Mouse (Mus musculus) stomach, embryonic 15.5 days (tissue): ENCODE results near the gene Lep. TPM values are rescaled to one million over a fixed set of nuclear protein-coding genes. Genes with fewer than 3 reads are reported as not detected.

Experiments used
- ATAC-seq: fragments of 200-750 bp; cut with Nextera tagmentation; 2 replicates; pipeline ENCODE4 v1.8.0; 2017; ENCODE audit warnings: low read depth, moderate number of reproducible peaks, moderate TSS enrichment; ENCODE audit not compliant: insufficient read depth, low FRiP score
- H3K27ac ChIP-seq: fragments of 300-500 bp; sonication (generic); 2 replicates; pipeline ENCODE4 v1.5.1; 2015; ENCODE audit warnings: mild to moderate bottlenecking, inconsistent platforms
- H3K27me3 ChIP-seq: fragments of 300-500 bp; sonication (generic); replicated peaks from 2 replicates; pipeline ENCODE4 v1.6.1; 2015; ENCODE audit warnings: inconsistent platforms
- H3K36me3 ChIP-seq: fragments of 300-500 bp; sonication (generic); 2 replicates; pipeline ENCODE4 v1.6.1; 2015; ENCODE audit warnings: inconsistent platforms
- H3K4me1 ChIP-seq: fragments of 300-500 bp; sonication (generic); 2 replicates; pipeline ENCODE4 v1.6.1; 2015; ENCODE audit warnings: inconsistent platforms
- H3K4me2 ChIP-seq: fragments of 300-500 bp; sonication (generic); 2 replicates; pipeline ENCODE4 v1.6.1; 2015; ENCODE audit warnings: mild to moderate bottlenecking, inconsistent platforms
- H3K4me3 ChIP-seq: fragments of 300-500 bp; sonication (generic); replicated peaks from 2 replicates; pipeline ENCODE4 v1.5.1; 2015; ENCODE audit warnings: inconsistent platforms
- H3K9ac ChIP-seq: fragments of 300-500 bp; sonication (generic); 2 replicates; pipeline ENCODE4 v1.6.1; 2015; ENCODE audit warnings: inconsistent platforms
- H3K9me3 ChIP-seq: fragments of 300-500 bp; sonication (generic); 2 replicates; pipeline ENCODE4 v1.6.1; 2016; ENCODE audit warnings: inconsistent platforms
- WGBS: fragments of 180-500 bp; shearing (Covaris S2); methylation state at CpG from one replicate; pipeline ENCODE4 v1.1.7; 2015; 5-methylcytosine and 5-hydroxymethylcytosine counted together
- polyA plus RNA-seq: library from polyadenylated mRNA; unstranded; fragments of >200 nt; fragmentation: Nextera tagmentation; extraction: Ambion mirVana; gene quantifications from 2 replicates; pipeline ENCODE4 v1.2.1, GENCODE M21; 2015

Lep gene
- polyA plus RNA-seq, 1 experiment from 2014 or later, result not detected

DNA sequence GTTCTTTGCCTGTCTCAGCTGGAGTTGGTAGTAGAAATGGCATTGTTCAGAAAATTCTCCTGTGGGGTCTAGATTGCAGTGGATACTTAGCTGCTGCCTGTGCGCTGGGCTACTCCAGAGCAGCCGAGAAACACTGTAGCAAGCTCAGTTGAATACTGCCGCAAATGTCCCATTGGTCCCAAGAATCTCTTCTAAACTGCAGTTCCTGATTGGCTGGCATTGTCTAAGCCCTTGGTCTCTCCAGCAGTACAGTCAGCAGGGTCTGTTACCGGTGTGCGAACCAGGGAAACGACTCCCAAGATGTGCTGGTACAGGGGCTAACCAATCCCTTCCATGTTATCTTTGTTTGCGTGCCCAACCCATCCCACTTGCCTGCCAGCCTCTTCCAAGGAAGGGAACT lies 32.2 kb downstream of the Lep start:
- no peaks in the 10 kb centered on the region for H3K4me1 ChIP-seq
- H3K27ac ChIP-seq, result no peak overlapping the region
- no peaks in the 10 kb centered on the region for H3K36me3 ChIP-seq
- no peak overlapping the region for H3K4me2 ChIP-seq
- H3K9me3 ChIP-seq, result no peaks in the 10 kb centered on the region
- ATAC-seq, result no peak
- H3K4me3 ChIP-seq, result no peak overlapping the region
- 85% methylated on average over 7 of the region's 7 CpGs for WGBS
- no peak overlapping the region for H3K9ac ChIP-seq
- no peaks in the 10 kb centered on the region for H3K27me3 ChIP-seq

DNA sequence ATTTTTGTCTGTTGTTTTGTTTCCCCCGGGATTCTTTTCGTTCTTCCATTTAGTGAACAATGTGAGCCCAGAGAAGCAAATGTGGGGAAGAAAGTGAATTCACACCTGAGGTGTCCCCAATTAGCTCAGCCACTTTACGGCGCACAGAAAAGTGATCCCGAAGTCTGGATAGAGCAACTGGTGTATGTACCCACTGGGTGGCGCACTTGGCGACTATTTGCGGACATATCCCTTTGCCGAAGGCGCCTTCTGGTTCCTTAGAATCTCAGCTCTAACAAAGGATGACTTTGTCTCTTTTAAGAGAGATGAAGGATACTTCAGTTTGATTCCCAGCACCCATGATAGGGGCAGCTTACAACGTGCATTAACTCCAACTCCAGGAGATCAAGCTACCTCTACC lies 32.9 kb downstream of the Lep start:
- no peaks in the 10 kb centered on the region for H3K9me3 ChIP-seq
- H3K4me3 ChIP-seq, result no peak overlapping the region
- H3K4me2 ChIP-seq, result no peak overlapping the region
- H3K4me1 ChIP-seq, result no peaks in the 10 kb centered on the region
- 63% methylated on average over 11 of the region's 11 CpGs for WGBS
- H3K27ac ChIP-seq, result no peak overlapping the region
- H3K36me3 ChIP-seq, result no peaks in the 10 kb centered on the region
- H3K9ac ChIP-seq, result no peak overlapping the region
- no peak for ATAC-seq
- H3K27me3 ChIP-seq, result no peaks in the 10 kb centered on the region

DNA sequence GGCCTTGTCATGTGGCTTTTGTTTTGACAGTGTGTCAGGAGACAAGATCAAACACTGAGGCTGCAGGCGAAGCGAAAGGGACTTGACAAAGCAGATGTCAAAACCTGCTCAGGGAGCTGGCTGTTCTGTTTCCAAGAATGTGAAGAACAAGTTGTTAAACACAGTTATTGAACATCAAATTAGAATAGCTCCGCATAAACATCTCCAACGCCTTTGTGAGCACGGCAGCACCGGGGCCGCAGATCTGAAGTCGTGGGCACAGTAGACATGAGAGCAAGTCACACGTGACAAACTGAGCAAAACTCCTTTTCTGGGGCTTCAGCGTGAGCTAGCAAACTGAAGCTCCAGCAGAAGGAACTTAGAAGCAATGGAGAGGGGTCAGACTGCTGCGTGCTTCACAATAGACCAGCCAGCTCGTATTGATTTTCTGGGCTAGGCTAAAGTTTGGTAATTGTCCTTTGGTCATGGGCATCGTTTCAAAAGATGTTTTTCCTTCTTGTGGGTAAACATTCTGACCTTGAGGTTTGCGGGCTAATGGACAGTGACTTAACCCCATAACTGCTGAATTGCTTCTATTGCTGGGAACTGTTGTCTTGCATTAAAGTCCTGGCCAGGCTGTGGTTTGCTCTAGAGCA lies 39.6 kb downstream of the Lep start:
- no peaks in the 10 kb centered on the region for H3K27me3 ChIP-seq
- 50% methylated on average over 14 of the region's 14 CpGs for WGBS
- ATAC-seq, result no peak
- H3K4me1 ChIP-seq, result peaks cover 3% of the 10 kb centered on the region; the same call in 1 of the 2 replicates
- H3K4me2 ChIP-seq, result no peak overlapping the region
- H3K9me3 ChIP-seq, result no peaks in the 10 kb centered on the region
- no peak overlapping the region for H3K9ac ChIP-seq
- no peak overlapping the region for H3K27ac ChIP-seq
- no peaks in the 10 kb centered on the region for H3K36me3 ChIP-seq
- no peak overlapping the region for H3K4me3 ChIP-seq

DNA sequence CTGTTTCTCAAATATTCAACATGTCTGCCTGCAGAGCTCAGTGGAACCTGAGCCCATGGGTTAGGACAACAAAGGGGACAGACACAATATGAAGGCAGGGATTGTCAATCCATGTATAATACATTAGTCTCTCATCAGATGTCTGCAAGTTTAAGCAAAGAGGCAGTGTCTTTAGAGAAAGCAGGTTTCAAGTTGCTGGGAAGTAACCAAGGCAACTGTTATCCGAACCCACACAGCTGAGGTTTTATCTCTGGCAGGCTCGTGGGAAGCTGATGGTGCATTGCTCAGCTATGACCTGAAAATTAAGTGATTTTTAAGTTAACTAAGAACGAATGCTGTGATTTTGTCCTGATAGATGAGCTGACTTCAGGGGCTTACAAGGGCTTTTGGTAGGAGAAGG lies 40.4 kb downstream of the Lep start:
- H3K4me1 ChIP-seq, result peaks cover 3% of the 10 kb centered on the region; the same call in 1 of the 2 replicates
- H3K9ac ChIP-seq, result no peak overlapping the region
- H3K4me3 ChIP-seq, result no peak overlapping the region
- 15% methylated on average over 3 of the region's 3 CpGs for WGBS
- no peaks in the 10 kb centered on the region for H3K27me3 ChIP-seq
- H3K9me3 ChIP-seq, result no peaks in the 10 kb centered on the region
- H3K4me2 ChIP-seq, result no peak overlapping the region
- no peaks in the 10 kb centered on the region for H3K36me3 ChIP-seq
- no peak for ATAC-seq
- H3K27ac ChIP-seq, result no peak overlapping the region

DNA sequence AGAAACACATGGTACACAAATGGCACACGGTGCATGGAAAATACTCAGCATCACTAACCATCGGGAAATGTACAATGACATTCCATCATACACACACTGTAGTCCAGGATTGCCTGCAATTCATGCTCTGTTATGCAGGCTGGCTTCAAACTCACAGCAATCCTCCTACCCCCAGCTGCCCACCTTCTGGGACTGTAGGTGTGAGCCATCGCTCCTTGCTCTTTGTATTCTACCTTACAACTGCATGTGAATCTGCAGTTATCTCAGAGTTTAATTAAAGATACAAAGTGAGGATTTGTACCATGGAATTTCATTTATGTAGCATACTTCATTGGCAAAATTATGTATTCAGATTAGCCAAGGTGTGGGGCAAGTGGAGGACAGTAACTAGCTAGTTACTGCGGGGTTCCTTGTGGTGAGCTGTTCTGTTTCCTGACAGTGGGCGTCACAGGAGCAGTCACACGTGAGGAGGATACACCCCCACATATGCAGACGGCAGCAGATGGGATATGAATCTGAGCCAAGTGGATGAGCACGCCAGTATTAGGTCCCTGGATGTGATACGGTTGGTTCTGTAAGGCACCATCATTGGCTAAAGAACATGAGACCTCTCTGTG lies 41.3 kb downstream of the Lep start:
- H3K9ac ChIP-seq, result no peak overlapping the region
- H3K4me1 ChIP-seq, result peaks cover 3% of the 10 kb centered on the region; the same call in 1 of the 2 replicates
- no peak for ATAC-seq
- no peak overlapping the region for H3K4me3 ChIP-seq
- no peak overlapping the region for H3K27ac ChIP-seq
- H3K9me3 ChIP-seq, result no peaks in the 10 kb centered on the region
- no peaks in the 10 kb centered on the region for H3K27me3 ChIP-seq
- WGBS, result 81% methylated on average over 9 of the region's 9 CpGs
- H3K4me2 ChIP-seq, result no peak overlapping the region
- no peaks in the 10 kb centered on the region for H3K36me3 ChIP-seq

DNA sequence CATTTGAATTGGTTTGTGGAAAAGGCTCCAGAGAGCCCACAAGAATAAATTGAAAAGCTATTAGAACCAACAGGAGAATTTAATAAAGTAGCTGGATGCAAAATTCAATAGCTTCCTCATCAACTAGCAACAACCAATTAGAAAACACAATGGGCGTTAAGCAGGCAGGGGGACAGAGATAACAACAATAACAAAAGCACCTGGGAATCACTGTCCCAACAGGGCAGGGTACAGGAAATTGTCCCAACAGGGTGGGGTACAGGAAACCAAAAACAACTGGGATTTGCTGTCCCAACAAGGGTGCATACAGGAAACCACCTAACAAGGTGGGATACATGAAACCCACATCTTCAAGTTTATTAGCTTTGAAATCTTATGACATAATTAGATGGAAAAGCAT lies 48.4 kb downstream of the Lep start:
- no peaks in the 10 kb centered on the region for H3K4me1 ChIP-seq
- no peak for ATAC-seq
- no peak overlapping the region for H3K27ac ChIP-seq
- no peak overlapping the region for H3K4me3 ChIP-seq
- 63% methylated on average over 1 of the region's 1 CpGs for WGBS
- H3K27me3 ChIP-seq, result no peaks in the 10 kb centered on the region
- no peak overlapping the region for H3K4me2 ChIP-seq
- H3K9ac ChIP-seq, result no peak overlapping the region
- no peaks in the 10 kb centered on the region for H3K36me3 ChIP-seq
- H3K9me3 ChIP-seq, result no peaks in the 10 kb centered on the region

DNA sequence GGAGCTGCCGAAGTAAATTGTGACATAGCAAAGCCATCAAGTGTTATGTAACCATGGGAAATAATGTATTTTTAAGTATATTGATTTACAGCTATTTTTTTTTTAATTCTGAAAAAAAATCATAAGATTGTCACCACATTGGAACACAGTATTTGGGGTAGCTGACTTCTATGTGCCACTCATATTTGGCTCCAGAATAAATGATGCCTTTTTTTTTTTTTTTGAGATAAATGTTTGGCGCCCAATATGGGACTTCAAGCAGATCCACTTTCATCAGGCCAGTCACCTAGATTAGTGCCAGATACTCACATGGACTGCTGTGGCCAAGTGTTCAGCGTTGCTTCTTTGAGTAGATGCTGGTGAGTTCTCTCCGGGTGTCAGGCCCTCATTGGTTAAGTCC lies 51.5 kb downstream of the Lep start:
- Histone ChIP-seq H3K27ac (no peak overlapping the region), H3K4me1 (no peaks in the 10 kb centered on the region), H3K27me3 (no peaks in the 10 kb centered on the region), H3K36me3 (no peaks in the 10 kb centered on the region), H3K9me3 (no peaks in the 10 kb centered on the region), H3K4me2 (no peak overlapping the region), H3K9ac (no peak overlapping the region), H3K4me3 (no peak overlapping the region)
- WGBS, result 88% methylated on average over 4 of the region's 4 CpGs
- no peak for ATAC-seq

DNA sequence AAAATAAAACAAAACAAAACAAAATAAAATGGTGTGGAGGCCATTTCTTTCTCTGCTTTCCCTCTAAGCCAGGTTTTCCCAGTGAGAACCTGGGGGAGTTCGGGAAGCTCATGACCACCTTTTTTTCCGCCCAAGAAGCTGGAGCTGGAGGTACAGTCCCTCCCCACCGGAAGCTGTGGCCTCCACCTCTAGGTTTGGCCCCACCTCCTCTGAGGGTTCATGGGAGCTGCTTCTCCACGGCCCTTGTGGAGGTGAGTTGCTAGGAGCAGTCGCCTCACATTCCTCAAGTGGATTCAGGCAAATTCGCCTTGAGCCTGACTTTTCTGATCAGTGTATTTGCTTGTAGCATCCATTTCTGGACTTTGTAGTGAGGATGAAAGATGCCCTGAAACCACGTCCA lies 55.7 kb downstream of the Lep start:
- ATAC-seq, result no peak
- 65% methylated on average over 7 of the region's 7 CpGs for whole genome bisulfite sequencing
- H3K9ac ChIP-seq, result no peak overlapping the region
- no peaks in the 10 kb centered on the region for H3K36me3 ChIP-seq
- H3K4me1 ChIP-seq, result no peaks in the 10 kb centered on the region
- H3K4me3 ChIP-seq, result no peak overlapping the region
- no peaks in the 10 kb centered on the region for H3K9me3 ChIP-seq
- H3K4me2 ChIP-seq, result no peak overlapping the region
- no peak overlapping the region for H3K27ac ChIP-seq
- no peaks in the 10 kb centered on the region for H3K27me3 ChIP-seq

DNA sequence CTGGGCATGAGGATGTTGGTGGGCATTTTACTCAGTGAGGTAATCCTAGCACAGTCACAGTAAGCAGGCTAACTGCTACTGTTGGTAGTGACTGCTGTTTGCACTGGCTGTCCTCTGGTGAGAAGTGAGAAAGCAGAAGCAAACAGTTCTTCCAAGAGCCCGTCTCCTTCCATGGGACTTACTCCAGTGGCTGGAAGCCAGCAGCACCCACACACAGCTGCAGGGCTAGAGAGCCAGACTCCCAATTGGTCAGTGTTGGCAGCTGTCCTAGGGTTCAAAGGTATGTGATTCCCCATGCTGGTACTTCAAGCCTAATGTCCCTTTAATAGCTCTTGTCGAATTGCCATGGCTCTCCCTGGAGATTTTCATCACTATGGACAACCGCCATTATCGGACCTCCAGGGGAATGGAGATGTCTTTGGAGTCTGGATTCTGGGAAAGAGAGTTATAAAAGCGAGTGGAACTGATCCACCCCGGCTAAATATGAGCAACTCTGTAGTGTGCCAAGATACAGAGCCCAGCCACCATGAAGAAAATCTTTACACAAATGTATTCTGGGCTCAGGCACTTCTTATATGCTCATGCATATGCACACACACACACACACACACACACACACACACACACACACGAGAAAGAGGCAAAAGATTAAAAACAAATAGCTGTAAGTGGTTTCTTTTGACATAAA lies 57.5 kb downstream of the Lep start:
- Histone ChIP-seq H3K36me3 (no peaks in the 10 kb centered on the region), H3K4me2 (no peak overlapping the region), H3K9me3 (no peaks in the 10 kb centered on the region), H3K4me1 (no peaks in the 10 kb centered on the region), H3K27me3 (no peaks in the 10 kb centered on the region), H3K9ac (no peak overlapping the region), H3K4me3 (no peak overlapping the region), H3K27ac (no peak overlapping the region)
- ATAC-seq, result no peak
- WGBS, result 60% methylated on average over 7 of the region's 7 CpGs

DNA sequence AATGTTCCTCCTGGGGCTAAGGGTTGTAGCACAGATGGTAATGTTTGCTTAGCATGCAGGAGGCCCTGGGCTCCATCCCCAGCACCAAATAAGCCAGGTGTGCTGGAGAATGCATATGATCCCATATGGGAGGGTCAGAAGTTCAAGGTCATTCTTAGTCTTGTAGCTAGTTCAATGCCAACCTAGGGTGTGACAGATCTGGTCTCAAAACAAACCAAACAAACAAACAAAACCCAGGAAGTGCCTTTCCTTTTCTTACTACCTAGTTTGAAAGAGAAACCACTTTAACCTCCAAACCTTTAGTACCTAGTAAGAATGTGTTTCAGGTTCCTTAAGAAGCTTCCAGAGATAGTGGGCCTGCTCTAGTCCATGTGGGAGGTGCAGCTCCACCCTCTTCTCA lies 58.2 kb downstream of the Lep start:
- H3K27me3 ChIP-seq, result no peaks in the 10 kb centered on the region
- H3K4me3 ChIP-seq, result no peak overlapping the region
- no peak for ATAC-seq
- H3K36me3 ChIP-seq, result no peaks in the 10 kb centered on the region
- H3K9me3 ChIP-seq, result no peaks in the 10 kb centered on the region
- no peaks in the 10 kb centered on the region for H3K4me1 ChIP-seq
- no peak overlapping the region for H3K27ac ChIP-seq
- H3K9ac ChIP-seq, result no peak overlapping the region
- H3K4me2 ChIP-seq, result no peak overlapping the region

DNA sequence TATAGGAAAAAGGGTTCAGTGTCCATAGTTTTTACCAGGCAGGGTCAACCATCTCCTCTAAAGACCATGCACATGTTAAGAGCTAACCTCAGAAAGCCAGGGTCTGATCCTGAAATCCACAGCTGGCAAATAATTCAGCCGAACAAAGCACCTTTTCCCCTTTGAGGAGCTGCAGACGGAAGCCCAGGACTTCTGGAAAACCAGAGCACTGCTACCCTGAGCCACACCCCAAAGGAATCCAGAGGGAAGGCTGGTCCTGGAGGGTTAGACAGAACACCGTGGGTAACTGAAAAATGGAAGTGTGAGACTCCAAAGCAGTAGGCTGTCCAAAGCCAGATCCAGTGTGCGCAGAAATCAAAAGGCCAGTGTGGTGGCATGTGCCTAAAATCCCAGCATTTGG lies 58.9 kb downstream of the Lep start:
- no peaks in the 10 kb centered on the region for H3K27me3 ChIP-seq
- H3K27ac ChIP-seq, result no peak overlapping the region
- H3K36me3 ChIP-seq, result no peaks in the 10 kb centered on the region
- no peak for ATAC-seq
- no peaks in the 10 kb centered on the region for H3K9me3 ChIP-seq
- H3K4me2 ChIP-seq, result no peak overlapping the region
- no peaks in the 10 kb centered on the region for H3K4me1 ChIP-seq
- WGBS, result 65% methylated on average over 4 of the region's 4 CpGs
- H3K9ac ChIP-seq, result no peak overlapping the region
- H3K4me3 ChIP-seq, result no peak overlapping the region

DNA sequence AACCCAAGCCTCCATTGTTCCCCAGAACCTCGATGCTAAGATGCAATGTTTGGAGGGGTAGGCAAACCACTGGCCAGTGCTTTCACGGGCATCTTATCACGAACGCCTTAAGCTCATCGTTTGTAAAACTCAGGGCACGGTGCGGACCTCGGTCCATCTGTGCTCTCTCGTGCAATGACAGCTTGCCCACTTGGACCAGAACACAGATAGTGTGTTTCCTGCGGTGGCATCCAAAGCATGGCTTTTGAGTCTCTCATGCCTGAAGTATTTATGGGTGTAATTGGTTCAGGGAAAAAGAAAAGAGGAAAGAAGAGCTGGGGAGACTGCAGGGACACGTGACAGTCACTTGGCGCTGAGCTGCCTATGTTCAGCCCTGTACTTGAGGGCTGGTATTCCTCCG lies 60.0 kb downstream of the Lep start:
- Histone ChIP-seq H3K27ac (no peak overlapping the region), H3K4me1 (no peaks in the 10 kb centered on the region), H3K9me3 (no peaks in the 10 kb centered on the region), H3K4me2 (no peak overlapping the region), H3K27me3 (no peaks in the 10 kb centered on the region), H3K4me3 (no peak overlapping the region), H3K36me3 (no peaks in the 10 kb centered on the region), H3K9ac (no peak overlapping the region)
- no peak for ATAC-seq
- 84% methylated on average over 13 of the region's 13 CpGs for WGBS
